26 mouse cellular contexts compared by ENCODE assay signal in the genomic region with DNA sequence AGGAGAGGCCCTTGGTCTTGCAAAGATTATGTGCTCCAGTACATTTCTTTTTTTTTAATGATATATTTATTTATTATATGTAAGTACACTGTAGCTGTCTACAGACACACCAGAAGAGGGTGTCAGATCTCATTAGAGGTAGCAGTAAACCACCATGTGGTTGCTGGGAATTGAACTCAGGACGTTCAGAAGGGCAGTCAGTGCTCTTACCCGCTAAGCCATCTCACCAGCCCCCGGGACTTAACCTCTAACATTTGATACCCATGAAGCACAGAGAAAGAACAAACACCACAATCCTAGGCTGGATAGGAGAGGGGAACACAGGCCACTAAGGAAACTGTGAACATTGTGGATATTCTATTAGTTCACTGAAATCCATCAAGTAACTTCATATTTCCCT. TPM values are rescaled to one million over a fixed set of nuclear protein-coding genes. Genes with fewer than 3 reads are reported as not detected.
"Had no signal": no experiment of that assay in that cellular context is flagged by ENCODE, and none has a peak within 500 bp of the region (broad histone marks: within the 10 kb centered on the region; RNA-seq: fewer than 3 reads in every experiment).

No protein-coding gene starts in this region.

RNA-seq across cellular contexts. Expression of a gene that starts 43.9 kb away (rescaled TPM):
- polyA plus RNA-seq: limb, embryonic 10.5 days; limb, embryonic 12.5 days; limb, embryonic 13.5 days; limb, embryonic 14.5 days; limb, embryonic 15.5 days; liver, adult 2 months; liver, embryonic 11.5 days; liver, embryonic 12.5 days; liver, embryonic 13.5 days; liver, embryonic 14.5 days; liver, embryonic 15.5 days; liver, embryonic 16.5 days; liver, postnatal 0 days; lung, adult 2 months; lung, embryonic 14.5 days; lung, embryonic 15.5 days; lung, embryonic 16.5 days; macrophage; midbrain, embryonic 10.5 days; midbrain, embryonic 11.5 days; midbrain, embryonic 12.5 days; midbrain, embryonic 13.5 days; midbrain, embryonic 15.5 days; midbrain, embryonic 16.5 days; midbrain, postnatal 0 days; myocyte had no signal
